Mouse (Mus musculus) urinary bladder, postnatal 25 days (tissue): Measurements from ENCODE around the gene Guca2a.
A peak's percentile ranks its signal among the peaks of the same experiment; 100 is the strongest.
"Not testable (repeated sequence)": the region's sequence is repeated elsewhere in the genome, so short reads cannot be mapped to it uniquely, and the experiment has no call there.

Source experiments
- DNase-seq: peaks from one replicate; pipeline ENCODE4 v3.0.0; 2022; ENCODE audit warnings: low spot score

Guca2a gene

GRCm38 (mm10) chr4:119637176-119637845 is at the start of gene Guca2a:
TSS of gene Guca2a (plus strand) at chr4:119637704.
- peak; percentile 26 for DNase-seq

DNA sequence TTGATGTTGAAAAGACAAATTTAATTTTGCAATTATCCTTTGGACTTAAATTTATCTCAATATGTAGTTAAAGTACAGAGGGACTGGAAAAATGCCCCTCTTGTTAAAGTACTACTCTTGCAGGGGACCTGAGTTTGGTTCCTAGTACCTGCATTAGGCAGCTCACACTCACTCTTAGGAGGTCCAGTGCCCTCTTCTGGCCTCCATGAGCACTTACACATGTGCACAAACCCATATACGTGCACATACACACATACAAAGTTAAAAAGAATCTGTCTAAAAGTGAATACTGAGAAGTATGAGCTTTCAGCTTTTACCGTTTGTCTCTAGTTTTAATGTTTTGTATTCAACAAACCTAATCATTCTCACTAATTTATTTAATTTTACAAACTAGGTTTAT is 49.5 kb upstream of the Guca2a start:
- DNase-seq = no peak

DNA sequence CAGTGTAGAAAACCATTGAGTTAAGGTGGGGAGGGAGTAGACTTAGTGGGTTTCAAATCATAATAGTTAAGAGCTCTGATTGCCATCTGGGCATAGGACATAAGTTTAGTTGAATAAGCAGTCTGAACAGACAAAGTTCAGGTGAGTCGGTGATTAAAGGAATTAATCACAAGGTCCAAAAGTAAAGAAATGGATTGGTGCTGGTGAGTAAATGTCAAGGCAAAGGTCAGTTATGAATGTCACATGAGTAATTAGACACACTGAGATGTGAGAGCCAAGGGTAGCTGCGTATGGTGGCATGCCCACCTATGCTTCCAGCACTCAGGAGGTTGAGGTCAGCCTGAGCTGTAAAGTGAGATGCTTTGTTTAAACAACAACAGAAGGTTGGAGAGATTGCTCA is 48.1 kb upstream of the Guca2a start:
- DNase-seq = no peak

- DNase-seq = no peak
Measured at GRCm38 (mm10) chr4:119590027-119590426, 47.5 kb upstream of the Guca2a start.

- DNase-seq = no peak
Measured at GRCm38 (mm10) chr4:119592479-119592878, 45.0 kb upstream of the Guca2a start.

- no peak for DNase-seq
Measured at GRCm38 (mm10) chr4:119594331-119594730, 43.2 kb upstream of the Guca2a start.

DNA sequence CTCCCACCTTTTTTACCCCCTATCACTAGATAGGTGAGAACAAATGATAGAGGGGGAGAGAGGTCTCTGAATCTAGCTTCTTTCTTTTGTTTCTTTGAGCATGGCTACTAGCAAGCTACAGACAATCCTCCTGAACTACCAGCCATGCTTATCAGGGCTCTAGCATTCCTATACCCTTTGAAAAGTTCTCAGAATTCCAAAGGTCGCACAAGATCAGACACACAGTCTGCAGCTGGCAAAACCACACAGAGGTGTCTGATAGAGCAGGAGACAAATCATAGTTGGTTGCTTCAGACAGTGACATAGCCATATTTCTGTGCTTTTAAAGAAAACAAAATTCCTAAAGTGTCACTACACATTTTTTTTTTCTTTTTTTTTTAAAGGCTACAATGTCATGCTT is 37.9 kb upstream of the Guca2a start:
- DNase-seq = no peak

- no peak for DNase-seq
Measured at GRCm38 (mm10) chr4:119609488-119609887, 28.0 kb upstream of the Guca2a start.

- DNase-seq = no peak
Measured at GRCm38 (mm10) chr4:119614078-119614477, 23.4 kb upstream of the Guca2a start.

GRCm38 (mm10) chr4:119614724-119615123 is 22.8 kb upstream of the Guca2a start:
- DNase-seq = no peak

GRCm38 (mm10) chr4:119626081-119626645 is 11.3 kb upstream of the Guca2a start:
- no peak for DNase-seq

- no peak for DNase-seq
Measured at GRCm38 (mm10) chr4:119626876-119627275, 10.6 kb upstream of the Guca2a start.

- DNase-seq = no peak
Measured at GRCm38 (mm10) chr4:119627317-119627716, 10.2 kb upstream of the Guca2a start.

- not testable (repeated sequence) for DNase-seq
Measured at GRCm38 (mm10) chr4:119628363-119628762, 9.1 kb upstream of the Guca2a start.

DNA sequence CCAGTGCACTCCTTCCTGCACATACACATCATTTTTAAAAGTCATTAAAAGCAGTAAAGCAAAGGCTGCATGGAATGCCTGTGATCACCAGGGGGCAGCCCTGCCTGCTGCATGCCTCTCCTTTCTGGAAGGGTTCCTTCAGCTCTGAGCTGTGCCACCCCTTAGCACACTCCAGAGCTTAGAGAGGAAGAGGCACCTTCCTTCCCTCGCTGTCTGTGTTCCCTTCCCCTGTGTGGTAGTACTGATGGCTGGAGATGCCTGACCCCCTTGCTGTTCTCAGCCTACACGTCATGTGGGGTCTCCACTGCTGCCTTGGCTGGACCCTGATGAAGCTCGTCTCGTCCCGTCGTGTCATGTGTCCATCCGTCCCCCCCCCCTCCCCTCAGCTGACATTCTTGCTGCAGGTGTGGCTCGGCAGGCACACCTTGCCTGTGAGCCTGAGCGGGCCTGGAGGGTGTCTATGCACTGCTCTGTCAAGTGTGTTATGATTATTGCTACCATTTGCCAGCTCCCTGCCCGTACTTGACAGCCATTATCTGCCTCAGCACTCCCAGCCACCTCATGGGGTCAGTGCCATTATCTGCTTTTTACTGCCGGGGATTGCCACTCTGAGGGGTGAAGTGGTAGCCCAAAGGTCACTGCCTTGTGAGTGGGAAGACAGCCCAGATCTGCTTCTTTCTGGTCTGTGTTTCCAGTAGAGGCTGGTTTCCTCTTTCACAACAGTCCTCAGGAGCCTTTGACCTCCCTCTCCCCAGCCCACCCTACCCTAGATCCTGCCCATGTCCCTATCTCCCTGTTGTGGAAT is 6.2 kb upstream of the Guca2a start:
- DNase-seq = peak; percentile 47

- DNase-seq = no peak
Measured at GRCm38 (mm10) chr4:119632721-119633120, 4.8 kb upstream of the Guca2a start.

DNA sequence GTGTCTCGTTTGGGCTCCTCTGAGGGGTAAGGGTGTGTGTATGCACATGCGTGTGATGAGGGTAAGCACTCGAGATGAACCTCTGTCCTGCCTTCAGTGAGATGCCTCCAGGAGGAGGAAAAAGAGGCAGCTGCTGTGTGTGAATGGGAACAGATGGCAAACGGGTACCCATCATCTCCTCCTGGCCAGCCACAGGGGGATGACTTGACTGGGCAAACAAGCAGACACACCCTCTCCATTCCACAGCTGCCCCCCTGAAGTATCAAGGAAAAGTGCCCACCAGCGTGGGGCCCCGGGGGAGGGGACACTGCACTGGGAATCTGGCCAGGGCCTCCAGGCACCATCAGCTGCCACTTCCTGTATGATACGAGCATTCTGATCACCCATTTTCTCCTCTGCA is 4.2 kb upstream of the Guca2a start:
- no peak for DNase-seq

- DNase-seq = no peak
Measured at GRCm38 (mm10) chr4:119633948-119634347, 3.6 kb upstream of the Guca2a start.

DNA sequence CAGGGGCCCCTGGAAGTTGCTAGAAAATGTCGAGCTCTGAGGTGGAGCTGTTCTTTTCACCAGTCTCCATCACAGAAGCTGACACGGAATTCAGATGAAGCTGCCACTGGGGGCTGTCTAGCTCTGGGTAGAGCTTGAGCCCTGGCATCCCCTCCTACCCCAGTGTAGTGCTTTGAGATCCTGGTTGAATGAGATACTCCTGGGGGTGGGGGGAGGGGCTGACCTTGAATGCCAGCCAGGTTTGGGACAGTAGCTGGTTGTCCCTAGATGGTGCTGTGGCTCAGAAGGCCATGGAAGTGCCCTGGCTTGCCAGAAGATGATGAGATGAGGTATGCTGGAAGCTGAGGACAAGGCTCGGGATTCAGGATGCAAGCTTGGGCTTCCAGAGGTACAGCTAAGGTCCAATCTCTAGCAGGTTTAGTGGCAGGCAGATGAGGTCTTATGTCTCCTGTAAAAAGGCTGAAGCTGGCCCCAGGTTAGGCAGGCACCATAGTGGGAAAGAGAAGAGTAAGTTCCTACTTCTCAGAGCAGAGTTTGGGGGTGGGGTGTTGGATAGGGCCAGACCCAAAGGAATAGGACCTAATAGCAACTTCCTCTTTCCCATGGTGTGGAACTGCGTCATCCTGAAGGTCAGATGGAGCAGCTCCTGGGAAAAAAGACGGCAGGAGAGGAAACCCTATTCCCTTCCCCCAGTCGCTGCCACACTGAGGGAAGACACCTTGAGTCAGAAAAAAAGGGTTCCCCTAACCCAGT is 2.4 kb upstream of the Guca2a start:
- no peak for DNase-seq

DNA sequence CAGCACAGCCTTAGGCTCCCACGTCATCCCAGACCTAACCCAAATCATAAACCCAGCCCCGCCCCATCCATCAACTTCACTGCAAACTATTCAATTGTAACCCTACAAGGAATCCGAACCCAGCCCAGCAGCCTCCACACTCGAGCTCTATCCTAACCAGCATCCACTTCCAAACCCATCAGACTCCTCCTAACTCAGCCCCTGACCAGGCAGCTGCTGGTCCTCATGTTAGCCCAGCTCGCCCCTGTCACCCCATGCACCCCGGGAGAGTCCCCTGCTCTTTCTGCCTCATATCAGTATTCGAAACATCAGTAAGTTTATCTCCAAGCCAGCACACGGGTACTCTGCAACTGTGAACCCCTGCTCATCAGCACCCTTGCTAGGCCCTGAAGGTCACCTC is 1.8 kb upstream of the Guca2a start:
- DNase-seq = no peak

DNA sequence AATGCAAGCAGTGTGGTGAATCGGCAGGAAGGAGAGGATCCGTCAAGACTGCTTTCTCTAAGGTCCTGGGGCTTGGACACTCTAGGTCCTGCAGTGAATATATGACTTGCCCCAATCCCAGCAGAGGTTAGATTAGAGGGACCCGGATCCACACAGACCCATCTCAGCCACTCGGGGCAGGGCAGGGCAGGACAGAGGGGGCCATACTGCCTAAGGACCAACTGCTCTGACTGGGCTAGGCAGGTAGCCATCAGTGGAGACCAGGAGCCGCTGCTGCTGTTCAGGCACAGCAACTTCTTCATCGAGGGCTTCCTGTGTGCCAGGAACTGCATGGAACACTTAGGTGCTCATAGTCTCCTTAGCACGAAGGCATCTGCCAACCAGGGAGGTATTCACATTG is 773 bp upstream of the Guca2a start:
- DNase-seq = no peak

GRCm38 (mm10) chr4:119637946-119638345 is 442 bp downstream of the Guca2a start:
- no peak for DNase-seq

DNA sequence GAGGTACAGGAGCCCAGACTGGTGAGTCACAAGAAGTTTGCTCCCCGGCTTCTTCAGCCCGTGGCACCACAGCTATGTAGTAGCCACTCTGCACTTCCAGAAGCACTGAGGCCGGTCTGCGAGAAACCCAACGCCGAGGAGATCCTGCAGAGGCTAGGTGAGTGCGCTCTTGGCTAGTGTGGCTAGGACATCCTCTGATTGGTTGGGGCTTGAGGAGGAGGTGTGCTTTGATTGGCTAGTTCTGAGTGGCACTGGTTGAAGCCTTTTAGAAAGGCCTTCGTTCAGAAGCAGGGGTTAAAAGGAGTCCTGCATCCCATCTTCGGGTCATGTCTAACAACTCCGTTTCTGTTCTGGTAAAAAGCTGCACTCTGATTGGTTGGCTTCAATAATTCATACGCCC is 1.2 kb downstream of the Guca2a start:
- no peak for DNase-seq
